Mouse (Mus musculus) kidney, adult 2 months (tissue): ENCODE measurements around the gene Tas2r144.

Experiments
- CTCF ChIP-seq: fragments of 200-500 bp; conservative IDR thresholded peaks from 2 replicates; pipeline ENCODE4 v1.5.1; 2011; ENCODE audit warnings: low read depth, mild to moderate bottlenecking, control low read depth, low read length, moderate library complexity, mixed read lengths; ENCODE audit not compliant: insufficient read depth, insufficient read length
- POLR2A ChIP-seq: fragments of 200-500 bp; IDR thresholded peaks from one replicate; pipeline ENCODE4 v1.6.1; 2011; ENCODE audit warnings: low read depth, low read length, control low read depth

DNA sequence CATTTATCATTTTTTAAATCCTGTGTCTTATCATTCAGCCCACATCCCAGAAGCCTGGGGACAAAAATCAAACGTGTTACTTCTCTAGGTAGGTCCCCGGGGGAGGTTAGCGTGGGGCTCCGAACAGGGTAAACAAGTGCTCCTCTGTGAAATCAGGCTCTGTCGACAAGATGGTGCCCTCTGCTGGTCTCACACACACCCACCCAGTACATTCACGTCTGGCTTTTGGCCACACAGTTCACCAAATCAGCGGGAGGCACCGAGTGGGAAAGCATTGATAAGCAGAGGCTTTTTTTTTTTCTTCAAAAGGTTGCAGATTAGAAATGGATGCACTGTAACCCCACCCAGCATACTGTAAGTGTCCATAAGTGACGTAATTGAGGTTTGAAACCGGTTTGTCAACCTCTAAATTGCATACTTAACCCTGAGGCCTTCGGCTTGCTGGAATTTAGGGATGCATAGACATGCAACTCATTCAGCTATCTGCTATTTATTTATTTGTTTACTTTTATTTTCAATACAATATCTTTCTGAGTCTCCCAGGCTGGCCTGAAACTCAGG lies 42.3 kb downstream of the Tas2r144 start:
- TF ChIP-seq CTCF (peak; percentile 87), POLR2A (no peak)
